Mouse (Mus musculus) urinary bladder, adult 18-20 months (tissue): ENCODE results near the gene Pkdcc.
A peak's percentile ranks its signal among the peaks of the same experiment; 100 is the strongest.

Experiments
- DNase-seq, 2 experiments: peaks; one replicate each; pipeline ENCODE4 v3.0.0; 2022; ENCODE audit warnings: low spot score in 2 of 2, mixed read lengths in 2 of 2

Pkdcc gene

GRCm38 (mm10) chr17:83214674-83215528 lies at the start of gene Pkdcc:
Gene Pkdcc (plus strand): TSS chr17:83215292.
- DNase-seq: peak; percentile 57 to 83

GRCm38 (mm10) chr17:83166195-83166594 lies 48.9 kb upstream of the Pkdcc start:
- DNase-seq: no peak

GRCm38 (mm10) chr17:83176146-83176545 lies 38.9 kb upstream of the Pkdcc start:
- DNase-seq: no peak

DNA sequence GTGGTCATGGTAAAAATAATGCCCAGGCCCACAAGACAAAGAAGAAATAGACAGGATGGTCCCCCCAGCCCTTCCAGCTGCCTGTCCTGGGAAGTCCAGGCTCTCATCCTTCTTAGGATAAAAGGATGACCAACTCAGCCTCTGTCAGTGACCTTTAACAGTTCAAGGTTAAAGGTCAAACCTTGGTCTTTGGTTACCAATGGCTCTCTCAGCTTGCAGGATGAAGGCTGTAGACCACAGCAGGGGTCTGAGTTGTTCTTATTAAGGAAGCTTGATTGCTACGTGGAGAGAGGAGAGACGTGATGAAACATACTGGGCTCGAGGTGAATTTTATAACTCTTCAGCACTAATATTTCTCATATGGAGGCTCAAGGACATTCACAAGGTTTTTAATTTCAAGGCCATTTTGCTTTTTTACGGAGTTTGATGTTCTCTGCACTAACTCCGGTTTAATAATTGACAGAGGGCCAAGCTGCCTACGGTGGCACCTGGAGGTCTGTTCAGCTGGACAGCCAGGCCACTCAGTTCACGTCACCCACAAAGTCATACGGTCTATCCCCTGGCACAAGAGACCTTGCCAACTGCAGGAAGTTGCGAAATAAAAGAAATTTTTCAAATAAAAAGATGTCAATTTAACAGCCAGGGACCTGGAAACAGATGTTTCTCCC lies 36.5 kb upstream of the Pkdcc start:
- no peak for DNase-seq

GRCm38 (mm10) chr17:83179151-83179531 lies 36.0 kb upstream of the Pkdcc start:
- no peak for DNase-seq

- no peak for DNase-seq
Measured at GRCm38 (mm10) chr17:83179569-83179968, 35.5 kb upstream of the Pkdcc start.

GRCm38 (mm10) chr17:83181086-83181485 lies 34.0 kb upstream of the Pkdcc start:
- DNase-seq: no peak

DNA sequence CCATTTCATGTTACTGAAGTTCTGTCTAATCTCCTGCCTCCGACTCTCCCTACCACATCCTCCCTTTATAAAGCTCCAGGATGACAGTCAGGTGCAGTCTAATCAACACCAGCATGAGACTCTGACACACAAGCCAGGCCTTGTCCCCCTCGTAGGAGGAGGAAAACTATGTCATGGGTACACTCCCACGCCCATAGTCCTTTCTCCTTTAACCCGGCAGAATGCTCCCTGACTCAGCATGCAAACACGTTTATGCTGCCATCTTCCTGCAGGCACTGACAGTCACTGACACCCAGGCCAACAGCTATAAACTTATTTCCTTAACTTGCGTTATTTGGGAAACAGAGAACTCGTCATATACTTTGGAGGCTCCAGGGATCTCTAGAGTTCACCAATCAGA lies 33.5 kb upstream of the Pkdcc start:
- no peak for DNase-seq

DNA sequence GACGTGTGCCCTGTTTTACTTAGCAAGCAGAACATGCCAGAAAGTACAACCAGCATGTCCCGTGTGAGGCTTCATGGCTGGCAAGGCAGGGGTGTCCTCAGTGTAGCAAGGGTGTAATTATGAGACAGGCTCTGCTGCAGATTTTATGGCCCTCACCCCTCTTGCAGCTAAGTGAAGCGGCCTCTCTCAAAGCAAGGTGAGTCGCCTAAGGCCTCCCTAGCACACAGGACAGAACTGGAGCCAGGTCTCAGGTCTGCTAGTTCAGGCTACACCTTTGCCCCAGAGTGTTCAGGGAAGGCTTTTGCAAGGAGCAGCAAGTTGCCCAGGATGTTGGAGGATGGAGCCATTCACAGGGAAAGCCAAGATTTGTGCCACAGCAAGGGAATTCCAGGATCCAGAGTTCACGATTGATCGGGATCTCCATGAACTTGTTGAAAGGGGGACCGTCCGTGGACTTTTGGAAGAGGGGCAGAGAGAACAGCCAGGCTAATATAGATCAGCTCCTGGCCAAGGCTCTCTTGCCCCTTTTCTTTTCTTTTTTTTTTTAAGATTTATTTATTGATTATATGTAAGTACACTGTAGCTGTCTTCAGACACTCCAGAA lies 32.9 kb upstream of the Pkdcc start:
- DNase-seq: no peak

DNA sequence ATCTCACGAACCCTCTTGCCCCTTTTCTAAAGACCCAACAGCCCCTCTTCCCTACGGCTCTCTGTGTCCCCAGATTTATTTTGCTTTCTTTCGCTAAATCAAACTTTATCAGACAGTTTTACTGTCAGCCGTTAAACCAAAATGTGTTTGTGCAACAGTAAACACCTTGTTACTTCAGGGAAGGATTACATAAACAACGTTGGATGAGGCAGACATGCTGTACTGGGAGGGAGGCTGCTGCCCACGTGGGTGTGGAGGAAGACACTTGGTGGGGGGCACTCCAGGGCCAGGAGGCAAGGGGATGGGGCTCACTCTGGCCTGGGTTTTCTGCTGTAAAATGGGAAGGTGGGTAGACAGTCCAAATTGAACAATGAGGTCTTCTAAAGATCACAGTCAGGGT lies 32.3 kb upstream of the Pkdcc start:
- DNase-seq: no peak

DNA sequence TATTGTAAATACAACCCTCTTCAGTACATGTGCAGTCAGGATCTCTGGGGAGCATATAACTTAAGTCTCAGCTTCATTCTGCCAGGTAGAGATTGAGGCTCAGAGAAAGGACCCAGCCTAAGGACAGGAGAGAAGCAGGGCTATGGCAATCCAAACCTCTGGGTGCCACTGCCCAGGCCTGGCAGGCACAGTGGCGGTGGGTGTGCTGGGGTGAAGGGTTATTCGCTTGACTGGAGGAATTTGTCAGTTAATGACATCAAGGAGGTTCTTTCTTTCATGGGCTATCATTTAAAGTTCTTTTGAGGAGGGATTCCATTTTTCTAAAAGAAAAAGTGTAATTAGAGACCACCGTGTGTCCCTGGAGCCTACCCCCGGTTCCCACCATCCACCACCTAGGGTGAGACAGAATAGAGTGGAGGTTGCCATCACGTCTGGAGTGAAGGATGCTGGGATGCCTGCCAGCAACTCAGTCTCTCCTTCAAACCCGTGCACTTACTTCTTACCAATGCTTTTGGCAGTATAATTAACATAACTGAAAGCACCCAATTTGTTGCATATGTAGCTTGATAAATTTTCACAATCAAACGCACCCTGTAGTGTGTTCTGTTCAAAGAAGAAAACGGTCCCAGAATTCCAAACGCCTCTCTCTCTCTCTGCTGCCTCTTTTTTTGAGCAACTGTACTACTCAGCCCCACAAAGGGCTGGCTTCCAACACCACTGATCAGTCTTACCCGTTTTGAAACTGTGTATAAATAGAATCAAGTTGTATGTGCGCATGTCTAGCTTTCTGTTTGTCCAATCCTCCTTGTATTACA lies 27.1 kb upstream of the Pkdcc start:
- no peak for DNase-seq

DNA sequence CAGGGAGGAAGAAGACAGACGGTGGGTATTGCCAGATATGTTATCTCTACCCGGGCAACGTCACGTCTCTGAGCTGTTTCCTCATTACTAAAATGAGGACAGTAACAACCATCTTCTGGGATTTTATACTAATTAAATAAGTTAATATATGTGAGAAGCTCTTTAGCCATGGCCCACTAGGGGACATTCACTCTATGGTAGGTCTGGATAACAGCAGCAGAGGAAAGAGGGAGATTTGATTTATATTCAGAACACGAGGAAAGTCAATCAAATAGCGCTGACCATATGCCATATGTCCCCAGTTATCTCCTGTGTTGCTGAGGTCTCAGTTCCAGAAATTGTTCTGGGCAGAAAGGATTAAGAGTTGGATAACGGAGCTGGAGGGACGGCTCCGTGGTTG lies 24.3 kb upstream of the Pkdcc start:
- DNase-seq: no peak

DNA sequence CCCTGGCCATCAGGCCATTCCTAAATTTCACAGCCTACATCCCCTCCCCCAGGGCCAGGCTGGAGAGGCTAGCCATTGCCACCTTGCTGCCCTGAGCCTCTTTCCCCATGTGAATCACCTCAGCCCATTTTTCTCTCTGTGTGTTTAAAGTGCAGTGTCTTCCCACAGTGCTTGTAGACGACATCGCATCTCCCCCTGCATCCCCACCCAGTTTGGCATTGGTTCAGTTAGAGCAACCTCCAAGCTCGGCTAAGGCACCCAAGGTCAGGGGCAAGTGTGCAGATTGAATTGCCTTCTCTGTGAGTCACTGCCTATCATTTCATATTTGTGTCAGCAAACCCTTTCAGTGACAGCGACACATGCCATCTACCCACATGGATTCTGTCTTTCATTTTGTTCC lies 20.6 kb upstream of the Pkdcc start:
- DNase-seq: no peak

GRCm38 (mm10) chr17:83197361-83197923 lies 17.6 kb upstream of the Pkdcc start:
- no peak for DNase-seq

- DNase-seq: no peak
Measured at GRCm38 (mm10) chr17:83200469-83200868, 14.6 kb upstream of the Pkdcc start.

- no peak for DNase-seq
Measured at GRCm38 (mm10) chr17:83201257-83201656, 13.8 kb upstream of the Pkdcc start.

DNA sequence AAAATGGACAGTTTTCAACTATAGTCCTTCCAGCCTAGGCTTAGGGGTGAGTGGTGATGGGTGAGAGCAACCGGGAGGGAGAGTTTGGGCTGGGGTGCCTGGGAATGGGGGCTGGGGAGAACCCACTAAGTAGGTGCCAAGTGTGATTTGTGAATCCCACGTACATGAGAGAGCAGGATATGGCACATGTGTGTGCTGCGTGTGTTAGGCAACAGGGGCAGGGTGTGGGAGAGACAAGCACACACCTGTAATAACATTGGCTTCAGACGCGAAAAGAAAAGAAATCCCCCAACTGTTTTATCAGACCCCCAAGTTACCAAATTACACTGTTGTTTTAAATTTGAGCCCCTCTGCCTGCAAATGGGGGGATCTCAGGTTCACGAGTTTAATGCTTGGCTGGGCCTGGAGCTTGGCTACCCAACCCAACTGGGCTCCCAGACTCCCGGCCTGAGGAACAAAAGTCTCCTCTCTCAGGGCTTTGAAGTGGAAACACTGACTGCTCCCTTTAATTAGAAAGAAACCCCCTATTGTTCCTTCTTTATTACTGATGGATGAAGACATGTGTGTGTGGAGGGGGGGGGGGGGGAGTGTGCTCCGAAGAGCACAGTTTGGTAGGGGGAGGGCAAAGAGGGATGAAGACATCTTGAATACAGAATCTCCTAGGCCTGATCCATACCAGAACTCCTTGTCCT lies 11.3 kb upstream of the Pkdcc start:
- DNase-seq: no peak

GRCm38 (mm10) chr17:83207296-83207695 lies 7.8 kb upstream of the Pkdcc start:
- no peak for DNase-seq

DNA sequence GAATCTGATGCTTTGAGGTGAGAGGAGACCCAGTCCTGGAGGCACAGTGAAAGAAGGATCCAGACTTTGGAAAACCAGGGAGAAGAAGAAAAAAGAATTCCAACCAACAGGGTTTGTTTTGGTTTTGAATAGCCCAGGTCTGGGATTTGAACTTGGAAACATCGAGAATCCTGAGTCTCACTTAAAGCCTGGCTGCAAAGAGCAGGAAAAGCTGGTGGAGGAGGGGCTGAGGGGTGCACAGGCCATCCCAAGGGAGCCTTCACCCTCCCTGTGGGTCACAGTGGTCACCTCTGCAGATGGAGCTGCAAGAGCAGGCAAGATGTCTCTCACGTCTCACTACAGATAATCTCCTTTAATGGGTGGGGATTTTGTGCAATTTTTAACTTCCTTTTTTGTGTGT lies 6.6 kb upstream of the Pkdcc start:
- no peak for DNase-seq

DNA sequence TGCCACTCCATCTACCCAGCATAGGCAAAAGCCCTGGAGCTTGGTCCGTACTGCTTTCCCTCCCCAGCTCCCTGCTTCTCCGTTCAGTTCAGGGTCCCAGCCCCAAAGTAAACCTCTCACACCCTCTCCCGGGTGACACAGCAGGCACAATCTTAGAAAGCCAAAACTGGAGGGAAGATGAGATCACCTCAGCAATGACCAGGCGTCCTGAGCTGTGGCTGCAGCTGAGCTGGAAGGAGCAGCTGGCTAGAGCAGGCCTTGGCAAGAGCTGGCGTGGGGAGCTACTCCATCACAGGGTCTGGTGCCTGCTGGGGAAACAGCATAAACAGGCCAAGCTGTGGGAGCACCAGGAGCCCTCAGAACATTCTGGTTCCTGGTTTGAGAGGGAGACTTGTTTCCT lies 4.6 kb upstream of the Pkdcc start:
- DNase-seq: no peak

- DNase-seq: no peak
Measured at GRCm38 (mm10) chr17:83211196-83211595, 3.9 kb upstream of the Pkdcc start.
